Mouse (Mus musculus) heart, embryonic 16.5 days (tissue): ENCODE data around the gene Sema6c. TPM values are rescaled to one million over a fixed set of nuclear protein-coding genes. Genes with fewer than 3 reads are reported as not detected.

Experiments used
- ATAC-seq: fragments of 200-750 bp; cut with Nextera tagmentation; replicated peaks from 2 replicates; pipeline ENCODE4 v1.8.0; 2017; ENCODE audit warnings: moderate number of reproducible peaks; ENCODE audit not compliant: insufficient read depth, low FRiP score; ENCODE audit errors: extremely low read depth
- H3K27ac ChIP-seq: fragments of 300-500 bp; sonication (generic); 2 replicates; pipeline ENCODE4 v1.5.1; 2014; ENCODE audit warnings: mild to moderate bottlenecking, low read length, control low read depth, moderate library complexity
- H3K27me3 ChIP-seq: fragments of 300-500 bp; sonication (generic); 2 replicates; pipeline ENCODE4 v1.6.1; 2014; ENCODE audit warnings: low read length, mixed read lengths; ENCODE audit not compliant: control insufficient read depth, insufficient read depth
- H3K36me3 ChIP-seq: fragments of 300-500 bp; sonication (generic); 2 replicates; pipeline ENCODE4 v1.6.1; 2014; ENCODE audit not compliant: control insufficient read depth, insufficient read depth
- H3K4me1 ChIP-seq: fragments of 300-500 bp; sonication (generic); 2 replicates; pipeline ENCODE4 v1.6.1; 2014; ENCODE audit warnings: low read length, mixed read lengths; ENCODE audit not compliant: control insufficient read depth, insufficient read depth
- H3K4me2 ChIP-seq: fragments of 300-500 bp; sonication (generic); 2 replicates; pipeline ENCODE4 v1.6.1; 2014; ENCODE audit warnings: low read depth, mild to moderate bottlenecking, control low read depth, low read length
- H3K4me3 ChIP-seq: fragments of 300-500 bp; sonication (generic); 2 replicates; pipeline ENCODE4 v1.5.1; 2014; ENCODE audit warnings: mild to moderate bottlenecking, control low read depth, low read length
- H3K9ac ChIP-seq: fragments of 300-500 bp; sonication (generic); 2 replicates; pipeline ENCODE4 v1.6.1; 2014; ENCODE audit warnings: low read length, control low read depth
- H3K9me3 ChIP-seq: fragments of 300-500 bp; sonication (generic); replicated peaks from 2 replicates; pipeline ENCODE4 v1.6.1; 2016; ENCODE audit warnings: low read length; ENCODE audit not compliant: control insufficient read depth
- WGBS: fragments of 180-500 bp; shearing (Covaris S2); extraction: QIAGEN DNeasy Blood & Tissue Kit; methylation state at CpG from one replicate; pipeline ENCODE4 v1.1.7; 2014; 5-methylcytosine and 5-hydroxymethylcytosine counted together
- polyA plus RNA-seq: library from polyadenylated mRNA; unstranded; fragments of >200 nt; fragmentation: Nextera tagmentation; extraction: Ambion mirVana; gene quantifications from 2 replicates; pipeline ENCODE4 v1.2.1, GENCODE M21; 2015

Gene Sema6c
- polyA plus RNA-seq, 1 experiment from 2014 or later: 1.5 TPM

DNA sequence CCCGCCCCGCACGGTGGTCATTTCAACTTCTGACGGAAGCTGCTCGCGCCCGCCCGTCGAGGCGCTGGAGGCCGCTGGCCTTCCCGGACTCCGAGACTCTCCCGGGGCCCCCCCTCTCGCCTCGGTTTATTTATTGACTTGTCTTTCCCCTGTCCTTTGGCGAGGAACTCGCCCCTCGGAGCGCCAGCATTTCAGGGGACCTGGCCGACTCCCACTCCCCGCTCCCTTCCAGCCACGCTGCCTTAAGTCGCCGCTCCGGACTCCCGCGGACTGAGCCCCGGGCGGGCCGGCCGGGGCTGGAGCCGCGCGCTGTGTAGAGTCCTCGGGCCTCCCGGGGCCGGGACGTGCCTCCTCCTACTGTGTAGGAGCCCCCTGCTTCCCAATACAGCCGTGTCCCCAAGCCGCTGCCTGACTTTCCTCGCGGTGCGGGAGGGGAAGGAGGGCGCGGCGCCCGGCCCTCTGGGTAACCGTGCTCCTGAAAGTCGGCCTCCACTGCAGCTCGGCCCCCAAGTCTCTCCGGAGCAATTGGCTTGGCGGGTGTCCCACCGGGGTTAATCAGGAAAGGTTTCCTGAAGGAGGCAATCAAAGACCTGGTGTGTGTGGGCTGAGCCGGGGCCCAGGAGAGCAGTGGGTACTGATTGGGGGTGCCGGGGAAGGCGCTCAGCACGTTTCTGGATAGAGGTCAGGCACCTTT lies 13.1 kb downstream of the Sema6c start:
- no peaks in the 10 kb centered on the region for H3K36me3 ChIP-seq
- peaks cover 3% of the 10 kb centered on the region; the same call in 1 of the 2 replicates for H3K4me1 ChIP-seq
- peak overlapping the region; percentile 59 for H3K9ac ChIP-seq
- peaks cover 38% of the 10 kb centered on the region for H3K27me3 ChIP-seq
- H3K9me3 ChIP-seq: no peaks in the 10 kb centered on the region
- no peak overlapping the region for H3K27ac ChIP-seq
- H3K4me3 ChIP-seq: peak overlapping the region; percentile 51
- peak overlapping the region; percentile 69 for H3K4me2 ChIP-seq
- no peak; the same call in 1 of the 2 replicates for ATAC-seq
- whole genome bisulfite sequencing: 8% methylated on average over 58 of the region's 58 CpGs

DNA sequence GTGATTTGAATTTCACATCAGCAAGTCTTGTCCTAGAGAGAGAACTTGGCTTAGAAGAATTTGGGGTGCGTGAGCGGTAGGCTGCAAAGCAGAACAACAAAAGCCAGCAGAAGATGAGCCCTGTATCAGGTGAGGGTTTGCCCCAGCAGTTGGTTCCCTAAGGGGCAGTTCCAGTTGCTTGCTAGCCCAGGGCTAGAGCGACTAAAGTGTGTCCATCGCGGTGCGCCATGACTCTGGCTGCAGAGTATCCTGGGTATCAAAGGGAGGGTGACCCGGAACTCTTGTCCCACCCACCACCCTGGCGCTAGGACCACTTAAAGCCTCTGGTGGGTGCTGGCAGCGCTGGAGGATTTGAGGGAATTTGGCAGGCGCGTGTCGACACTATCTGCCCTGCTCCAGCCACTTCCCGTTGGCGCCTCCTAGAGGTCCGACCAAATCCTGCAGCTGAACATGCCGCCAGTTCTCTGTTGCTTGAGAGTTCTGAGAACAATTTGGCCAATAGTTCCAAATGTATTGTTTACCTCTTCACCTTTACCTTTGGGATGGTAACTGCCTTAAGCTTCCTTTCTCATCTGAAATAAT lies 13.8 kb downstream of the Sema6c start:
- ATAC-seq: peak; percentile 46; the same call in 1 of the 2 replicates
- 6% methylated on average over 16 of the region's 16 CpGs for WGBS

DNA sequence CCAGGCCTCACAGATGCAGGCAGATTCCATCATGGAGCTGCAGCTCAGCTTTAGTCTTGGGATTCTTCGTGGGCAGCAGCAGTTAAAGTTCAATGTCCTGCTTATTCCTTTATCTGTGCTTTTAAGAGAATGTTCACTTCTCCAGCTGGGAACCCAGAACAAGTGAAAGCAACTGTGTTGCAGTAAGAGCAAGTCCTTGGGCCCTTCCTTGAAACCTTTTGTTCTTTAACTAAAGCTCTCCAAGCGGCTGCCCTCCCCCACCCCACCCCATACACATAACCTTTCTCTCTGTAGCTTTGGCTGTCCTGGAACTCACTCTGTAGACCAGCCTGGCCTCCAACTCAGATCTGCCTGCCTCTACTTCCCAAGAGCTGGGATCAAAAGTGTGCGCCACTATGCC lies 16.2 kb downstream of the Sema6c start:
- Histone ChIP-seq H3K4me1 (peaks cover 3% of the 10 kb centered on the region; the same call in 1 of the 2 replicates), H3K27me3 (peaks cover 22% of the 10 kb centered on the region), H3K4me2 (no peak overlapping the region), H3K36me3 (no peaks in the 10 kb centered on the region), H3K27ac (no peak overlapping the region), H3K4me3 (no peak overlapping the region), H3K9me3 (no peaks in the 10 kb centered on the region), H3K9ac (no peak overlapping the region)
- ATAC-seq: no peak
- WGBS: 58% methylated on average over 3 of the region's 3 CpGs

More for the DNA sequence above, 13.8 kb downstream of the Sema6c start:
- Histone ChIP-seq H3K4me3 (peak overlapping the region; percentile 51), H3K36me3 (no peaks in the 10 kb centered on the region), H3K9ac (no peak overlapping the region; the same call in 1 of the 2 replicates), H3K4me1 (peaks cover 3% of the 10 kb centered on the region; the same call in 1 of the 2 replicates), H3K9me3 (no peaks in the 10 kb centered on the region), H3K27ac (no peak overlapping the region), H3K27me3 (peaks cover 38% of the 10 kb centered on the region), H3K4me2 (peak overlapping the region; percentile 69)

DNA sequence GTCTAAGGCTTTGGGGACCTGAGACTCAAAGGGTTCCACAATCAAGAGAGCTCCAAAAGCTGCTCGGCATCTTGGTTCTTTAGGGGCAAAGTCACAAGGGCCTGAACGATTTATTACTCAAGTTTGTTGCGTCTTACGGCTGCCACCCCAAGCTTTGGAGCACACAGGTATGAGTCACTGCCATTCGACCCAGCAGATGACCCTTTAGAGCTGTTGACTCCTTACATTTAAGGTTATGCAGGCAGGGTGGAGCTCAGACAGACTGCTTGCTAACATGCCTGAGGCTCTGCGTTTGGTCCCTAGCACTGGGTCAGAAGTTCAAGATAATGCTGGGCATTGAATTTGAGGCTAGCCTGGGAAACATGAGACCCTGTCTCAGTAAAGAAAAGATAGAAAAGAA lies 17.3 kb downstream of the Sema6c start:
- H3K36me3 ChIP-seq: 0 out of 2 replicates have a peak, but pooled peaks cover 2% of the 10 kb centered on the region
- H3K9me3 ChIP-seq: no peaks in the 10 kb centered on the region
- no peak overlapping the region for H3K27ac ChIP-seq
- peaks cover 11% of the 10 kb centered on the region for H3K27me3 ChIP-seq
- peaks cover 3% of the 10 kb centered on the region; the same call in 1 of the 2 replicates for H3K4me1 ChIP-seq
- 64% methylated on average over 6 of the region's 6 CpGs for WGBS
- H3K4me2 ChIP-seq: no peak overlapping the region
- no peak for ATAC-seq
- no peak overlapping the region for H3K4me3 ChIP-seq
- no peak overlapping the region for H3K9ac ChIP-seq

DNA sequence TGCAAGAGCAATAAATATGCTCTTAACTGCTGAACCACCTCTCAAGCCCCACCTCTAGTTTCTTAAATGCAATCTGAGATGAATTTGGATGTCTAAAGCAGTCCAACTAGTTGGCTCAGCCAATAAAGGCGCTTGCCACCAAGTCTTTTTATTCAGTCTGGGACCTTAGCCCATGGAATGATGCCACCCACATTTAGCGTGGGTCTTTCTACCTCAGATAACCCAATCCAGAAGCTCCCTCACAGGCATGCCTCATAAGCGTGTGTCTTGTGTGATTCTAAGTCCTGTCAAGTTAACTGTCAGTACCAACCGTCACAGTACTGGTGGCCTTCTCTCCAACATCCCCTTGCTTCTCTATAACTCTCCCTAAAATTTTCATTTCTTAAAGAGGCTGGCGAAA lies 18.7 kb downstream of the Sema6c start:
- H3K4me3 ChIP-seq: no peak overlapping the region
- no peak overlapping the region for H3K4me2 ChIP-seq
- no peaks in the 10 kb centered on the region for H3K4me1 ChIP-seq
- no peak for ATAC-seq
- peaks cover 4% of the 10 kb centered on the region for H3K36me3 ChIP-seq
- no peak overlapping the region for H3K27ac ChIP-seq
- WGBS: 76% methylated on average over 5 of the region's 5 CpGs
- H3K27me3 ChIP-seq: peaks cover 4% of the 10 kb centered on the region; the same call in 1 of the 2 replicates
- no peaks in the 10 kb centered on the region for H3K9me3 ChIP-seq
- no peak overlapping the region for H3K9ac ChIP-seq

DNA sequence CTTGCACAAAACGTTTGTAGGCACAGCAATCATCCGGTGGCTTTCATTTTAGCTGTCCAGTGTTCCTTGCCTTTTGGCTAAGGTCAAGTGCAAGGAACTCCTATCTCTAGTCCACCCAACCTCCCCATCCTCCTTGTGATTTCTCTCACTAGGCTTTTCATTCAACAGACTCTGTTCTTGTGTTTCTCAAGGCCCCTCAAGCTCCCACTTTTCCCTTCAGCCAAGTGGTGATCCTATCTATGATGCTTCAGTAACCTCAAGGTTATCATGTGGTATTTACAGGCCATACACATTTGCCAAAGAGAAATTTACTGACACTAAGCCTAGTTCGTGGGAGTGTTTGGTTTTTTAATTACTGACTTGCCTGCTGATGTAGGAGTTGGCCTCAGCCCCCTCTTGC lies 19.6 kb downstream of the Sema6c start:
- H3K36me3 ChIP-seq: peaks cover 12% of the 10 kb centered on the region
- no peak overlapping the region for H3K4me3 ChIP-seq
- no peak overlapping the region for H3K9ac ChIP-seq
- no peak overlapping the region for H3K4me2 ChIP-seq
- no peaks in the 10 kb centered on the region for H3K4me1 ChIP-seq
- H3K9me3 ChIP-seq: no peaks in the 10 kb centered on the region
- H3K27ac ChIP-seq: no peak overlapping the region
- WGBS: 61% methylated on average over 3 of the region's 3 CpGs
- peaks cover 4% of the 10 kb centered on the region; the same call in 1 of the 2 replicates for H3K27me3 ChIP-seq
- no peak for ATAC-seq

DNA sequence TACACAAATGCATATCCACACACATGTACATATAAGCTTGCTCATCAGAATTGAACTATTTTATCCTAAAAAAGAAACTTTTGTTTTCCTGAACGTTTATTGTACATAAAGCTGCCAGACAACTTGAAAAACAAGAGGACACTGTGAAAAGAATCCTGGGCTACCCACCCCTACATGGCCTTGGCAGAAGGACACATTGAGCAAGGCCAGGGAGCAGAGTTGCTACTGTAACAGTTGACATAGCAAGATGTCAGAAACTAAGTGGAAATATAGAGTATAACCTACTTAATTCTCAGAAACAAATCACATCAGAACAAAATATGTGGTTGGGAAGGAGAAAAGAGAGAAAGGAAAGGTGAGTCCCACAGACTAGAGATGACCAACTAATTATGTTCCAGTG lies 21.6 kb downstream of the Sema6c start:
- Histone ChIP-seq H3K27me3 (no peaks in the 10 kb centered on the region), H3K27ac (no peak overlapping the region), H3K36me3 (peaks cover 16% of the 10 kb centered on the region), H3K4me1 (no peaks in the 10 kb centered on the region), H3K9ac (no peak overlapping the region), H3K4me3 (no peak overlapping the region), H3K9me3 (no peaks in the 10 kb centered on the region), H3K4me2 (no peak overlapping the region)
- WGBS: 68% methylated on average over 1 of the region's 1 CpGs
- no peak for ATAC-seq

DNA sequence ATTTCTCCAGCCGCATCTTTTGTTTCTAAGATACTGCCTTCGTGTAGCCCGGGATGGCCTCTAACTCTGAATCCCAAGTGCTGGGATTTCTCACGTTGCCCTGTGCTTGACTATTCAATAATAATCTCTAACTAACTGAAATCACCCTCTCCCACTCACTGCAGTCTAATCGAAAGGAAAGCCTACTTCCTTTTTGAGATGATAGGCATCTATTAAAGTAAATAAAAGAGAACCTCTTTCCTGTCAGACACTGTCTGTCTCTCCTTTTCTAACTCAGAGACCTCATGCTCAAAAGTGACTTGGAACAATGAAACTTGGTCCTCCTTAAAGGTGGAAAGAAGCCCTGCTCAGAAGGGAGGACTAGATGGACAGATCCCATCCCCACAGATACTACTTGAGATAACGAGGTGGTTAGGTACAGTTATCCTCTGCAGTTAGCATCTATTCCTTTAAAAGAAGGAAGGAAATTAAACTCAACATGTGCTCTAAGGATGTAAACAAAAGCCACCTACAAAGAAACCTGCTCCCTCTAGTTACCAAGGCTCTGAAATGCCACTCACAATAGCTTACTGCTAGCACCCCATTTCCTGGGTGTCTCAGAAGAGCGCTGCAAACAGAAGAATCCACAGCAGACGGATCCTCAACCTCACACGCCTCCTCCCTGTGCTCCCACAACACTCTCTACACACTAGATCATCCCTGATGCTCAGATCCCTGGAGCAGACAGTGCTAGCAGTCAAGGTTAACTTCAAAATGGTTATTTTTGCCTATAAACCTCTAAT lies 24.7 kb downstream of the Sema6c start:
- H3K36me3 ChIP-seq: peaks cover 44% of the 10 kb centered on the region

DNA sequence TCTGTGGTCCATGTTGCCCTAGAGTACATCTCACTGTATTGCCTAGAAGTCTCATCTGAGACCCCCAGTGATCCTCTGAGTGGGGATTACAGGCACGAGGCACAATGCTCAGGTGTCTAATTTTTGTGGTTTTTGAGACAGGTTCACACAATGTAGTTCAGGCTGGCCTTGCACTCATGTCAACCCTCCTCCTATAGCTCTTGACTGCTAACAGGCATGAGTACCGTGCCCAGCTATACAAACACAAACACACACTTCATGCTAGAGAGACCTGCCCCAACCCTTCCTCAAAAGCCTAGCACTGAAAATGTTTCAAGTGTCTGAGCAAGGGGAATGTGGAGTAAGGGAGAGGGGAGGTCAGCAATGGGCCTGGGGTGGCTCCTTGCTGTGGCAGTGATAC lies 25.8 kb downstream of the Sema6c start:
- WGBS: 89% methylated on average over 2 of the region's 2 CpGs
- Histone ChIP-seq H3K27ac (no peak overlapping the region), H3K27me3 (no peaks in the 10 kb centered on the region), H3K4me3 (no peak overlapping the region), H3K9ac (no peak overlapping the region), H3K4me2 (no peak overlapping the region), H3K4me1 (no peaks in the 10 kb centered on the region), H3K9me3 (no peaks in the 10 kb centered on the region), H3K36me3 (peaks cover 47% of the 10 kb centered on the region)
- ATAC-seq: no peak

More for the DNA sequence above, 24.7 kb downstream of the Sema6c start:
- no peaks in the 10 kb centered on the region for H3K9me3 ChIP-seq
- no peak overlapping the region for H3K9ac ChIP-seq
- no peaks in the 10 kb centered on the region for H3K27me3 ChIP-seq
- H3K4me2 ChIP-seq: no peak overlapping the region
- WGBS: 82% methylated on average over 9 of the region's 9 CpGs
- ATAC-seq: no peak
- no peaks in the 10 kb centered on the region for H3K4me1 ChIP-seq
- no peak overlapping the region for H3K27ac ChIP-seq
- no peak overlapping the region for H3K4me3 ChIP-seq
